Mouse (Mus musculus) hindbrain, embryonic 11.5 days (tissue): ENCODE data around the gene Tspan2. TPM values are rescaled to one million over a fixed set of nuclear protein-coding genes. Genes with fewer than 3 reads are reported as not detected.

Experiments used
- ATAC-seq: fragments of 200-750 bp; cut with Nextera tagmentation; 2 replicates; pipeline ENCODE4 v1.8.0; 2017; ENCODE audit warnings: mild to moderate bottlenecking, moderate TSS enrichment, moderate library complexity; ENCODE audit not compliant: low FRiP score
- DNase-seq: peaks from one replicate; pipeline ENCODE4 v3.0.0-alpha.2; 2015; ENCODE audit warnings: low spot score
- H3K27ac ChIP-seq: fragments of 300-500 bp; sonication (generic); 2 replicates; pipeline ENCODE4 v1.5.1; 2014; ENCODE audit warnings: mild to moderate bottlenecking, low read depth, low read length
- H3K27me3 ChIP-seq: fragments of 300-500 bp; sonication (generic); 2 replicates; pipeline ENCODE4 v1.6.1; 2014; ENCODE audit warnings: mild to moderate bottlenecking, low read length, moderate library complexity, mixed read lengths; ENCODE audit not compliant: control insufficient read depth, insufficient read depth
- H3K36me3 ChIP-seq: fragments of 300-500 bp; sonication (generic); 2 replicates; pipeline ENCODE4 v1.6.1; 2014; ENCODE audit warnings: mild to moderate bottlenecking, low read length, moderate library complexity, mixed read lengths; ENCODE audit not compliant: control insufficient read depth, insufficient read depth
- H3K4me1 ChIP-seq: fragments of 300-500 bp; sonication (generic); replicated peaks from 2 replicates; pipeline ENCODE4 v1.6.1; 2014; ENCODE audit warnings: low read length, mixed read lengths; ENCODE audit not compliant: control insufficient read depth, insufficient read depth
- H3K4me2 ChIP-seq: fragments of 300-500 bp; sonication (generic); replicated peaks from 2 replicates; pipeline ENCODE4 v1.6.1; 2014; ENCODE audit warnings: mild to moderate bottlenecking, low read depth, low read length
- H3K4me3 ChIP-seq: fragments of 300-500 bp; sonication (generic); 2 replicates; pipeline ENCODE4 v1.5.1; 2014; ENCODE audit warnings: low read depth, low read length
- H3K9ac ChIP-seq: fragments of 300-500 bp; sonication (generic); 2 replicates; pipeline ENCODE4 v1.6.1; 2014; ENCODE audit warnings: low read depth, low read length
- H3K9me3 ChIP-seq: fragments of 300-500 bp; sonication (generic); 2 replicates; pipeline ENCODE4 v1.6.1; 2016; ENCODE audit warnings: low read length; ENCODE audit not compliant: control insufficient read depth
- WGBS: fragments of 180-500 bp; shearing (Covaris S2); extraction: QIAGEN DNeasy Blood & Tissue Kit; methylation state at CpG from one replicate; pipeline ENCODE4 v1.1.7; 2014; 5-methylcytosine and 5-hydroxymethylcytosine counted together
- polyA plus RNA-seq: library from polyadenylated mRNA; unstranded; fragments of >200 nt; fragmentation: Nextera tagmentation; extraction: Ambion mirVana; gene quantifications from 2 replicates; pipeline ENCODE4 v1.2.1, GENCODE M21; 2014

Tspan2 gene
- polyA plus RNA-seq, 1 experiment from 2014 or later: 9.7 TPM

DNA sequence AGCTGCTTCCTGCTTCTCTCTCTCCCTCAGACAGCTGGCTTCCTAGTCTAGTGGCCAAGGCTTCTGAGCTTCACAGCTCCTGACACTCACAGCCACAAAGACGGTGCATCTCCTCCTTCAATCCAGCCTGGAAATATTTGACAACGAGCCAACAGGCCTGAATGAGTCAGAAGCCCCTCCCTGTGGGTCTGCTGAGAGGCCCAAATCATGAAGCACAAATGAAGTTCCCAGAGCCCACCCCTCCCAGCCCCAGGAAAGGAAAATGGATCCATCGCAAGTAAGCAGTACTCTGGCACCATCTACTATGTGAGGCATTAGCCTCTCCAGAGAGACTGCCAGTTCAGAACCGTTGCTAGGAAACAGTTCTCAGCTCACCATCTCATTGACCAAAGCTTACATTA is 30.3 kb upstream of the Tspan2 start:
- 78% methylated on average over 4 of the region's 4 CpGs for WGBS
- no peaks in the 10 kb centered on the region for H3K4me1 ChIP-seq
- ATAC-seq (no peak), DNase-seq (no peak)
- H3K9ac ChIP-seq: no peak overlapping the region
- no peaks in the 10 kb centered on the region for H3K27me3 ChIP-seq
- no peak overlapping the region for H3K4me3 ChIP-seq
- H3K4me2 ChIP-seq: no peak overlapping the region
- no peaks in the 10 kb centered on the region for H3K9me3 ChIP-seq
- H3K27ac ChIP-seq: no peak overlapping the region
- no peaks in the 10 kb centered on the region for H3K36me3 ChIP-seq

GRCm38 (mm10) chr3:102708599-102708998 is 25.7 kb upstream of the Tspan2 start:
- DNase-seq: no peak
- no peak overlapping the region for H3K27ac ChIP-seq

DNA sequence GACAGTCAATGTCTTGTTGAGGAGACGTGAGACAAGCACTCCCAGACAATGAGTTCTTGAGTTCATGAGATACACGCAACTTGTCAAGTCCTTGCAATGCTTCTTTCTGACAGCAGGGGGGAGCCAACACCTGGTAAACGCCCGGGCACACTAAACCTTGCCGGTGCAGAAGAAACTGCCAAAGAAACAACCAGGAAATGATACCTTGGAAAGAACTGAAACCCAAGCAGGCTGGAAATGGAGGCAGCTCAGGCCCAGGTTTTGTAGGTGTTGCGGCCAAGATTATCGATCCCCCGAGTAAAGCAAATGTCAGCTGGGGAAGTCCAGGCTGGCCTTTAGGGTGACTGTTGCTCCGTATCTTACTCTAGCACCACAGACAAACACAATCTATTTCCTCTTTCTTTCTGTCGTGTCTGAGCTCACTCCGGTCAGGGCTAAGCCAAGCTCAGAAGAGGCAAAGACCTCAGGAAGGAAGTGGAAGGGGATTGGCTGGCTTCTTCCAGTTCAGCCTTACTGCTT is 19.2 kb upstream of the Tspan2 start:
- H3K4me2 ChIP-seq: no peak overlapping the region
- H3K4me1 ChIP-seq: no peaks in the 10 kb centered on the region
- H3K4me3 ChIP-seq: no peak overlapping the region
- H3K9ac ChIP-seq: no peak overlapping the region
- no peaks in the 10 kb centered on the region for H3K36me3 ChIP-seq
- WGBS: 39% methylated on average over 11 of the region's 11 CpGs
- no peak for ATAC-seq
- DNase-seq: peak; percentile 80
- no peaks in the 10 kb centered on the region for H3K27me3 ChIP-seq
- no peaks in the 10 kb centered on the region for H3K9me3 ChIP-seq
- H3K27ac ChIP-seq: no peak overlapping the region

More at GRCm38 (mm10) chr3:102708599-102708998, 25.7 kb upstream of the Tspan2 start:
- H3K9me3 ChIP-seq: no peaks in the 10 kb centered on the region
- no peaks in the 10 kb centered on the region for H3K4me1 ChIP-seq
- H3K4me2 ChIP-seq: no peak overlapping the region
- no peak overlapping the region for H3K9ac ChIP-seq
- no peaks in the 10 kb centered on the region for H3K36me3 ChIP-seq
- H3K27me3 ChIP-seq: no peaks in the 10 kb centered on the region
- WGBS: 64% methylated on average over 9 of the region's 9 CpGs
- no peak overlapping the region for H3K4me3 ChIP-seq
- ATAC-seq: no peak

GRCm38 (mm10) chr3:102715839-102716238 is 18.5 kb upstream of the Tspan2 start:
- Histone ChIP-seq H3K4me1 (no peaks in the 10 kb centered on the region), H3K4me2 (no peak overlapping the region), H3K36me3 (no peaks in the 10 kb centered on the region), H3K9me3 (no peaks in the 10 kb centered on the region), H3K9ac (no peak overlapping the region), H3K4me3 (no peak overlapping the region), H3K27me3 (no peaks in the 10 kb centered on the region), H3K27ac (no peak overlapping the region)
- DNase-seq: no peak
- no peak for ATAC-seq
- WGBS: 92% methylated on average over 8 of the region's 8 CpGs

GRCm38 (mm10) chr3:102717586-102718285 is 16.6 kb upstream of the Tspan2 start:
- H3K36me3 ChIP-seq: no peaks in the 10 kb centered on the region
- ATAC-seq: no peak
- no peak overlapping the region for H3K4me3 ChIP-seq
- H3K4me1 ChIP-seq: no peaks in the 10 kb centered on the region
- no peak overlapping the region for H3K27ac ChIP-seq
- DNase-seq: no peak
- no peak overlapping the region for H3K4me2 ChIP-seq
- WGBS: 58% methylated on average over 3 of the region's 3 CpGs
- no peaks in the 10 kb centered on the region for H3K9me3 ChIP-seq
- H3K27me3 ChIP-seq: no peaks in the 10 kb centered on the region
- H3K9ac ChIP-seq: no peak overlapping the region

GRCm38 (mm10) chr3:102723154-102723553 is 11.2 kb upstream of the Tspan2 start:
- H3K4me3 ChIP-seq: no peak overlapping the region
- no peak overlapping the region for H3K27ac ChIP-seq
- H3K9me3 ChIP-seq: no peaks in the 10 kb centered on the region
- WGBS: 71% methylated on average over 4 of the region's 4 CpGs
- H3K9ac ChIP-seq: no peak overlapping the region
- H3K36me3 ChIP-seq: no peaks in the 10 kb centered on the region
- ATAC-seq (no peak), DNase-seq (no peak)
- H3K4me1 ChIP-seq: no peaks in the 10 kb centered on the region
- no peak overlapping the region for H3K4me2 ChIP-seq
- H3K27me3 ChIP-seq: no peaks in the 10 kb centered on the region

DNA sequence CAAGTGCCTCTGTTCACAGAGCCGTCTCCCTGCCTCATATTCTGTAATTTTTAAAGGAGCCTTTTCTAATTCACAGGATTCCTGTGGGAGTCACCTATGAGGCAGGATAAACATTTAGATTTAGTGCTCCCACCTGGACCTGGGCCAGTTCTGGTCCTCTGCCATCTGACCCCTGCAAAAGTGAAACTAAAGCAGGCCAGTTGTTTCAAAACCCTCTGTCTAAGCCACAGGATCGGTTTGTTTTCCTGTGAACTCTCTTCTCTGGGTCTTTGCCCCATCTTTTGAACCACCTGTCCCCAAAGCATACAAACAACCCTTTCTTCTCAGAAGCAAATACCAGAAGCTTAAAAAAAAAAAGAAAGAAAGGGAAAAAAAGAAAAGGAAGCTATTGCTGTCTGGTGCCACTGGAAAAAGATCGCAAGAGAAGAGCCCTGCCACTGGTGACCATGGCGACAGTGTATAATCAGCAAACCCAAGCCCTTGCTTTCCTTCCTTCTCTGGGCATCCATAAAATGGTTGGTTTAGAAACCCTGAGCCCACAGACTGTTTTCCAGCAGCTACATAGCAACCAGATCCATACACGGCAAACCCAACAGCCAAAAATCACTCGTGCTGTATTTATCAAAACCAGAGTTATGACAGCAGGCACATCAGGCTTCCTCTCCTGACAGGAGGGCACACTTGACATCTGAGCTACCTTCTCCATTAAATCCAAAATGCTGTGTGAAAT is 10.3 kb upstream of the Tspan2 start:
- no peak for DNase-seq
- Histone ChIP-seq H3K36me3 (no peaks in the 10 kb centered on the region), H3K4me2 (no peak overlapping the region), H3K9me3 (no peaks in the 10 kb centered on the region), H3K27ac (no peak overlapping the region), H3K4me3 (no peak overlapping the region), H3K9ac (no peak overlapping the region), H3K4me1 (no peaks in the 10 kb centered on the region), H3K27me3 (no peaks in the 10 kb centered on the region)
- WGBS: 68% methylated on average over 6 of the region's 6 CpGs
- no peak for ATAC-seq

GRCm38 (mm10) chr3:102724798-102725459 is 9.4 kb upstream of the Tspan2 start:
- Histone ChIP-seq H3K36me3 (no peaks in the 10 kb centered on the region), H3K4me3 (no peak overlapping the region), H3K9me3 (no peaks in the 10 kb centered on the region), H3K27ac (no peak overlapping the region), H3K4me1 (no peaks in the 10 kb centered on the region), H3K9ac (no peak overlapping the region), H3K4me2 (no peak overlapping the region), H3K27me3 (no peaks in the 10 kb centered on the region)
- DNase-seq (no peak), ATAC-seq (no peak)
- 78% methylated on average over 7 of the region's 7 CpGs for WGBS
